Mouse (Mus musculus): Measurements from ENCODE around the gene Fam216a. TPM values are rescaled to one million over a fixed set of nuclear protein-coding genes. Genes with fewer than 3 reads are reported as not detected.
A peak's percentile ranks its signal among the peaks of the same experiment; 100 is the strongest.
"Not testable (repeated sequence)": the region's sequence is repeated elsewhere in the genome, so short reads cannot be mapped to it uniquely, and the experiment has no call there.

Fam216a gene
- polyA plus RNA-seq (2014; fragmentation: Nextera tagmentation; extraction: Ambion mirVana) = 155 and 156 TPM in 2 replicates

GRCm38 (mm10) chr5:122372192-122372769 lies at the start of gene Fam216a:
Fam216a (minus strand) TSS chr5:122372364.
- H3K4me3 ChIP-seq (replicated peaks; ENCODE audit: low read length) = peak within 1 kb of the TSS; percentile 81
- no peaks in the 10 kb centered on the region for H3K9me3 ChIP-seq (ENCODE audit: control insufficient read depth, low read length)
- ATAC-seq (ENCODE audit: low FRiP score) (peak; percentile 94), DNase-seq (ENCODE audit: low spot score) (peak; percentile 100)
- peaks cover 47% of the 10 kb centered on the region for H3K36me3 ChIP-seq (replicated peaks; ENCODE audit: control insufficient read depth, insufficient read depth)
- H3K4me1 ChIP-seq (replicated peaks; ENCODE audit: control insufficient read depth, insufficient read depth, low read length) = peaks cover 19% of the 10 kb centered on the region
- WGBS = under 1% methylated on average over 53 of the region's 53 CpGs
- peak within 1 kb of the TSS; percentile 81 for H3K4me2 ChIP-seq (replicated peaks)
- peak within 1 kb of the TSS; percentile 97 for H3K27ac ChIP-seq
- H3K9ac ChIP-seq = peak within 1 kb of the TSS; percentile 87
- H3K27me3 ChIP-seq (ENCODE audit: control insufficient read depth, insufficient read depth, low read length) = no peaks in the 10 kb centered on the region

- H3K4me2 ChIP-seq (replicated peaks) = peak within 1 kb of the TSS; percentile 72
- no peaks in the 10 kb centered on the region for H3K9me3 ChIP-seq (ENCODE audit: control insufficient read depth, low read length)
- peaks cover 20% of the 10 kb centered on the region for H3K4me1 ChIP-seq (replicated peaks; ENCODE audit: control insufficient read depth, insufficient read depth, low read length)
- H3K9ac ChIP-seq = peak within 1 kb of the TSS; percentile 74
- H3K27me3 ChIP-seq (ENCODE audit: control insufficient read depth, insufficient read depth, low read length) = no peaks in the 10 kb centered on the region
- no peaks in the 10 kb centered on the region for H3K36me3 ChIP-seq (replicated peaks; ENCODE audit: control insufficient read depth, insufficient read depth)
- no peak for DNase-seq (ENCODE audit: low spot score)
- peak within 1 kb of the TSS; percentile 71 for H3K4me3 ChIP-seq (replicated peaks; ENCODE audit: low read length)
- peak within 1 kb of the TSS; percentile 93 for H3K27ac ChIP-seq
- WGBS = 23% methylated on average over 17 of the region's 17 CpGs
- ATAC-seq (ENCODE audit: low FRiP score) = peak; percentile 51; the same call in 1 of the 2 replicates
Measured at GRCm38 (mm10) chr5:122421271-122422068, 49.3 kb upstream of the Fam216a start, which contains the start of gene Anapc7. Anapc7 (plus strand) TSS chr5:122421693.

- H3K9me3 ChIP-seq (ENCODE audit: control insufficient read depth, low read length); H3K36me3 ChIP-seq (replicated peaks; ENCODE audit: control insufficient read depth, insufficient read depth); H3K9ac ChIP-seq; H3K27ac ChIP-seq; H3K4me3 ChIP-seq (replicated peaks; ENCODE audit: low read length); H3K4me2 ChIP-seq (replicated peaks); ATAC-seq (ENCODE audit: low FRiP score); H3K27me3 ChIP-seq (ENCODE audit: control insufficient read depth, insufficient read depth, low read length); DNase-seq (ENCODE audit: low spot score): not testable (repeated sequence)
- peaks cover 20% of the 10 kb centered on the region for H3K4me1 ChIP-seq (replicated peaks; ENCODE audit: control insufficient read depth, insufficient read depth, low read length)
- 69% methylated on average over 4 of the region's 4 CpGs for WGBS
Measured at GRCm38 (mm10) chr5:122420676-122421075, 48.5 kb upstream of the Fam216a start.

- Histone ChIP-seq H3K27me3 (ENCODE audit: control insufficient read depth, insufficient read depth, low read length) (no peaks in the 10 kb centered on the region), H3K4me2 (replicated peaks) (no peak overlapping the region), H3K9me3 (ENCODE audit: control insufficient read depth, low read length) (no peaks in the 10 kb centered on the region), H3K9ac (no peak overlapping the region), H3K27ac (no peak overlapping the region), H3K36me3 (replicated peaks; ENCODE audit: control insufficient read depth, insufficient read depth) (no peaks in the 10 kb centered on the region; the same call in 1 of the 2 replicates), H3K4me1 (replicated peaks; ENCODE audit: control insufficient read depth, insufficient read depth, low read length) (no peaks in the 10 kb centered on the region), H3K4me3 (replicated peaks; ENCODE audit: low read length) (no peak overlapping the region)
- DNase-seq (ENCODE audit: low spot score) (no peak), ATAC-seq (ENCODE audit: low FRiP score) (no peak)
- WGBS = 91% methylated on average over 12 of the region's 12 CpGs
Measured at GRCm38 (mm10) chr5:122415465-122415864, 43.3 kb upstream of the Fam216a start.

GRCm38 (mm10) chr5:122414351-122414750 lies 42.2 kb upstream of the Fam216a start:
- 93% methylated on average over 5 of the region's 5 CpGs for WGBS
- DNase-seq (ENCODE audit: low spot score) (no peak), ATAC-seq (ENCODE audit: low FRiP score) (no peak)
- no peaks in the 10 kb centered on the region for H3K27me3 ChIP-seq (ENCODE audit: control insufficient read depth, insufficient read depth, low read length)
- H3K9me3 ChIP-seq (ENCODE audit: control insufficient read depth, low read length) = no peaks in the 10 kb centered on the region
- H3K4me3 ChIP-seq (replicated peaks; ENCODE audit: low read length) = no peak overlapping the region
- H3K4me1 ChIP-seq (replicated peaks; ENCODE audit: control insufficient read depth, insufficient read depth, low read length) = no peaks in the 10 kb centered on the region
- no peak overlapping the region for H3K27ac ChIP-seq
- H3K36me3 ChIP-seq (replicated peaks; ENCODE audit: control insufficient read depth, insufficient read depth) = peaks cover 10% of the 10 kb centered on the region; the same call in 1 of the 2 replicates
- no peak overlapping the region for H3K4me2 ChIP-seq (replicated peaks)
- no peak overlapping the region for H3K9ac ChIP-seq

- Histone ChIP-seq H3K27ac (no peak overlapping the region), H3K4me3 (replicated peaks; ENCODE audit: low read length) (no peak overlapping the region), H3K36me3 (replicated peaks; ENCODE audit: control insufficient read depth, insufficient read depth) (peaks cover 13% of the 10 kb centered on the region), H3K27me3 (ENCODE audit: control insufficient read depth, insufficient read depth, low read length) (no peaks in the 10 kb centered on the region), H3K4me1 (replicated peaks; ENCODE audit: control insufficient read depth, insufficient read depth, low read length) (no peaks in the 10 kb centered on the region), H3K9me3 (ENCODE audit: control insufficient read depth, low read length) (no peaks in the 10 kb centered on the region), H3K9ac (no peak overlapping the region), H3K4me2 (replicated peaks) (no peak overlapping the region)
- ATAC-seq (ENCODE audit: low FRiP score) (no peak), DNase-seq (ENCODE audit: low spot score) (no peak)
- 69% methylated on average over 6 of the region's 6 CpGs for WGBS
Measured at GRCm38 (mm10) chr5:122412826-122413225, 40.7 kb upstream of the Fam216a start.

- H3K27me3 ChIP-seq (ENCODE audit: control insufficient read depth, insufficient read depth, low read length) = no peaks in the 10 kb centered on the region
- peaks cover 22% of the 10 kb centered on the region for H3K36me3 ChIP-seq (replicated peaks; ENCODE audit: control insufficient read depth, insufficient read depth)
- no peaks in the 10 kb centered on the region for H3K4me1 ChIP-seq (replicated peaks; ENCODE audit: control insufficient read depth, insufficient read depth, low read length)
- H3K4me2 ChIP-seq (replicated peaks) = no peak overlapping the region
- no peak overlapping the region for H3K9ac ChIP-seq
- H3K27ac ChIP-seq = no peak overlapping the region
- no peak for DNase-seq (ENCODE audit: low spot score)
- H3K9me3 ChIP-seq (ENCODE audit: control insufficient read depth, low read length) = no peaks in the 10 kb centered on the region
- WGBS = 83% methylated on average over 5 of the region's 5 CpGs
- ATAC-seq (ENCODE audit: low FRiP score) = no peak
- H3K4me3 ChIP-seq (replicated peaks; ENCODE audit: low read length) = no peak overlapping the region
Measured at GRCm38 (mm10) chr5:122411892-122412291, 39.7 kb upstream of the Fam216a start.

- Histone ChIP-seq H3K27me3 (ENCODE audit: control insufficient read depth, insufficient read depth, low read length) (no peaks in the 10 kb centered on the region), H3K36me3 (replicated peaks; ENCODE audit: control insufficient read depth, insufficient read depth) (peaks cover 41% of the 10 kb centered on the region), H3K4me1 (replicated peaks; ENCODE audit: control insufficient read depth, insufficient read depth, low read length) (no peaks in the 10 kb centered on the region), H3K27ac (no peak overlapping the region), H3K9me3 (ENCODE audit: control insufficient read depth, low read length) (no peaks in the 10 kb centered on the region), H3K4me3 (replicated peaks; ENCODE audit: low read length) (no peak overlapping the region), H3K4me2 (replicated peaks) (no peak overlapping the region), H3K9ac (no peak overlapping the region)
- ATAC-seq (ENCODE audit: low FRiP score) = no peak
- DNase-seq (ENCODE audit: low spot score) = no peak
- WGBS = 89% methylated on average over 19 of the region's 19 CpGs
Measured at GRCm38 (mm10) chr5:122409692-122410645, 37.8 kb upstream of the Fam216a start.

- Histone ChIP-seq H3K9me3 (ENCODE audit: control insufficient read depth, low read length) (no peaks in the 10 kb centered on the region), H3K4me3 (replicated peaks; ENCODE audit: low read length) (no peak overlapping the region), H3K9ac (no peak overlapping the region), H3K36me3 (replicated peaks; ENCODE audit: control insufficient read depth, insufficient read depth) (peaks cover 77% of the 10 kb centered on the region), H3K4me2 (replicated peaks) (no peak overlapping the region), H3K4me1 (replicated peaks; ENCODE audit: control insufficient read depth, insufficient read depth, low read length) (no peaks in the 10 kb centered on the region), H3K27ac (no peak overlapping the region), H3K27me3 (ENCODE audit: control insufficient read depth, insufficient read depth, low read length) (no peaks in the 10 kb centered on the region)
- 98% methylated on average over 10 of the region's 10 CpGs for WGBS
- DNase-seq (ENCODE audit: low spot score) (no peak), ATAC-seq (ENCODE audit: low FRiP score) (no peak)
Measured at GRCm38 (mm10) chr5:122405537-122405936, 33.4 kb upstream of the Fam216a start.
